Mouse (Mus musculus) hindbrain, embryonic 16.5 days (tissue): ENCODE measurements around the gene Esyt2. TPM values are rescaled to one million over a fixed set of nuclear protein-coding genes. Genes with fewer than 3 reads are reported as not detected.

Source experiments
- ATAC-seq: fragments of 200-750 bp; cut with Nextera tagmentation; 2 replicates; pipeline ENCODE4 v1.8.0; 2017; ENCODE audit warnings: moderate TSS enrichment, moderate library complexity
- H3K27ac ChIP-seq: fragments of 300-500 bp; sonication (generic); 2 replicates; pipeline ENCODE4 v1.5.1; 2014; ENCODE audit warnings: low read depth, mild to moderate bottlenecking, control low read depth, low read length, moderate library complexity
- H3K27me3 ChIP-seq: fragments of 300-500 bp; sonication (generic); replicated peaks from 2 replicates; pipeline ENCODE4 v1.6.1; 2014; ENCODE audit warnings: low read length; ENCODE audit not compliant: control insufficient read depth, insufficient read depth
- H3K36me3 ChIP-seq: fragments of 300-500 bp; sonication (generic); 2 replicates; pipeline ENCODE4 v1.6.1; 2014; ENCODE audit warnings: mild to moderate bottlenecking, low read length, moderate library complexity, mixed read lengths; ENCODE audit not compliant: control insufficient read depth, insufficient read depth
- H3K4me1 ChIP-seq: fragments of 300-500 bp; sonication (generic); 2 replicates; pipeline ENCODE4 v1.6.1; 2014; ENCODE audit warnings: low read depth, low read length; ENCODE audit not compliant: control insufficient read depth, insufficient read depth
- H3K4me2 ChIP-seq: fragments of 300-500 bp; sonication (generic); 2 replicates; pipeline ENCODE4 v1.6.1; 2014; ENCODE audit warnings: mild to moderate bottlenecking, low read length, control low read depth, moderate library complexity
- H3K4me3 ChIP-seq: fragments of 300-500 bp; sonication (generic); 2 replicates; pipeline ENCODE4 v1.5.1; 2014; ENCODE audit warnings: mild to moderate bottlenecking, low read length, control low read depth, moderate library complexity
- H3K9ac ChIP-seq: fragments of 300-500 bp; sonication (generic); 2 replicates; pipeline ENCODE4 v1.6.1; 2014; ENCODE audit warnings: low read depth, mild to moderate bottlenecking, control low read depth, low read length, moderate library complexity
- H3K9me3 ChIP-seq: fragments of 300-500 bp; sonication (generic); 2 replicates; pipeline ENCODE4 v1.6.1; 2014; ENCODE audit warnings: mild to moderate bottlenecking, low read length, moderate library complexity; ENCODE audit not compliant: control insufficient read depth
- WGBS: fragments of 180-500 bp; shearing (Covaris S2); extraction: QIAGEN DNeasy Blood & Tissue Kit; methylation state at CpG from one replicate; pipeline ENCODE4 v1.1.7; 2014; 5-methylcytosine and 5-hydroxymethylcytosine counted together
- polyA plus RNA-seq: library from polyadenylated mRNA; unstranded; fragments of >200 nt; fragmentation: Nextera tagmentation; extraction: Ambion mirVana; gene quantifications from 2 replicates; pipeline ENCODE4 v1.2.1, GENCODE M21; 2015

Esyt2 gene
- polyA plus RNA-seq, 1 experiment from 2014 or later = 10.3 TPM

GRCm38 (mm10) chr12:116255636-116256035 lies 25.4 kb upstream of the Esyt2 start:
- no peak for ATAC-seq
- no peak overlapping the region for H3K9ac ChIP-seq
- peaks cover 7% of the 10 kb centered on the region; the same call in 1 of the 2 replicates for H3K36me3 ChIP-seq
- H3K27me3 ChIP-seq = no peaks in the 10 kb centered on the region
- no peak overlapping the region for H3K27ac ChIP-seq
- WGBS = 91% methylated on average over 11 of the region's 11 CpGs
- H3K4me2 ChIP-seq = no peak overlapping the region
- no peak overlapping the region for H3K4me3 ChIP-seq
- H3K4me1 ChIP-seq = no peaks in the 10 kb centered on the region
- no peaks in the 10 kb centered on the region for H3K9me3 ChIP-seq

GRCm38 (mm10) chr12:116258321-116258720 lies 22.7 kb upstream of the Esyt2 start:
- WGBS = 83% methylated on average over 2 of the region's 2 CpGs
- no peak overlapping the region for H3K9ac ChIP-seq
- no peaks in the 10 kb centered on the region for H3K27me3 ChIP-seq
- ATAC-seq = no peak
- H3K9me3 ChIP-seq = no peaks in the 10 kb centered on the region
- no peaks in the 10 kb centered on the region; the same call in 1 of the 2 replicates for H3K4me1 ChIP-seq
- peaks cover 2% of the 10 kb centered on the region; the same call in 1 of the 2 replicates for H3K36me3 ChIP-seq
- no peak overlapping the region for H3K4me3 ChIP-seq
- no peak overlapping the region for H3K4me2 ChIP-seq
- no peak overlapping the region for H3K27ac ChIP-seq

GRCm38 (mm10) chr12:116262555-116263341 lies 18.2 kb upstream of the Esyt2 start, which contains the start of gene Wdr60:
TSS of gene Wdr60 (minus strand) at chr12:116263022.
- Histone ChIP-seq H3K27me3 (no peaks in the 10 kb centered on the region), H3K9ac (peak within 1 kb of the TSS; percentile 89), H3K36me3 (no peaks in the 10 kb centered on the region), H3K4me1 (no peaks in the 10 kb centered on the region; the same call in 1 of the 2 replicates), H3K9me3 (no peaks in the 10 kb centered on the region), H3K4me3 (peak within 1 kb of the TSS; percentile 85), H3K27ac (peak within 1 kb of the TSS; percentile 83), H3K4me2 (peak within 1 kb of the TSS; percentile 83)
- WGBS = 3% methylated on average over 47 of the region's 47 CpGs
- ATAC-seq = peak; percentile 99

- H3K9me3 ChIP-seq = no peaks in the 10 kb centered on the region
- no peaks in the 10 kb centered on the region; the same call in 1 of the 2 replicates for H3K4me1 ChIP-seq
- no peak overlapping the region for H3K4me3 ChIP-seq
- H3K4me2 ChIP-seq = no peak overlapping the region
- 90% methylated on average over 2 of the region's 2 CpGs for WGBS
- no peaks in the 10 kb centered on the region for H3K36me3 ChIP-seq
- H3K27ac ChIP-seq = no peak overlapping the region
- no peak for ATAC-seq
- no peaks in the 10 kb centered on the region for H3K27me3 ChIP-seq
- no peak overlapping the region for H3K9ac ChIP-seq
These were observed 16.2 kb upstream of the Esyt2 start for GRCm38 (mm10) chr12:116264756-116265155.

GRCm38 (mm10) chr12:116265275-116265674 lies 15.7 kb upstream of the Esyt2 start:
- 89% methylated on average over 2 of the region's 2 CpGs for WGBS

GRCm38 (mm10) chr12:116269450-116269849 lies 11.5 kb upstream of the Esyt2 start:
- Histone ChIP-seq H3K4me3 (no peak overlapping the region), H3K4me1 (no peaks in the 10 kb centered on the region), H3K27ac (no peak overlapping the region), H3K36me3 (no peaks in the 10 kb centered on the region), H3K27me3 (no peaks in the 10 kb centered on the region), H3K9ac (no peak overlapping the region), H3K4me2 (no peak overlapping the region), H3K9me3 (no peaks in the 10 kb centered on the region)
- 83% methylated on average over 5 of the region's 5 CpGs for WGBS
- ATAC-seq = no peak

More at GRCm38 (mm10) chr12:116265275-116265674, 15.7 kb upstream of the Esyt2 start:
- H3K27me3 ChIP-seq = no peaks in the 10 kb centered on the region
- no peaks in the 10 kb centered on the region for H3K9me3 ChIP-seq
- no peak overlapping the region for H3K27ac ChIP-seq
- no peak for ATAC-seq
- H3K4me3 ChIP-seq = no peak overlapping the region
- H3K4me2 ChIP-seq = no peak overlapping the region
- H3K4me1 ChIP-seq = no peaks in the 10 kb centered on the region; the same call in 1 of the 2 replicates
- H3K36me3 ChIP-seq = no peaks in the 10 kb centered on the region
- no peak overlapping the region for H3K9ac ChIP-seq

GRCm38 (mm10) chr12:116270538-116270937 lies 10.5 kb upstream of the Esyt2 start:
- WGBS = 86% methylated on average over 1 of the region's 1 CpGs

GRCm38 (mm10) chr12:116271071-116271470 lies 9.9 kb upstream of the Esyt2 start:
- Histone ChIP-seq H3K27me3 (no peaks in the 10 kb centered on the region), H3K4me2 (no peak overlapping the region), H3K4me1 (no peaks in the 10 kb centered on the region), H3K9ac (no peak overlapping the region), H3K36me3 (no peaks in the 10 kb centered on the region), H3K27ac (no peak overlapping the region), H3K9me3 (no peaks in the 10 kb centered on the region), H3K4me3 (no peak overlapping the region)
- WGBS = 94% methylated on average over 2 of the region's 2 CpGs
- ATAC-seq = no peak

More at GRCm38 (mm10) chr12:116270538-116270937, 10.5 kb upstream of the Esyt2 start:
- H3K27ac ChIP-seq = no peak overlapping the region
- H3K4me1 ChIP-seq = no peaks in the 10 kb centered on the region
- no peak overlapping the region for H3K9ac ChIP-seq
- H3K9me3 ChIP-seq = no peaks in the 10 kb centered on the region
- no peak overlapping the region for H3K4me2 ChIP-seq
- H3K4me3 ChIP-seq = no peak overlapping the region
- H3K27me3 ChIP-seq = no peaks in the 10 kb centered on the region
- H3K36me3 ChIP-seq = no peaks in the 10 kb centered on the region
- ATAC-seq = no peak

GRCm38 (mm10) chr12:116273733-116274132 lies 7.3 kb upstream of the Esyt2 start:
- Histone ChIP-seq H3K27ac (no peak overlapping the region), H3K9ac (no peak overlapping the region), H3K4me2 (no peak overlapping the region), H3K4me3 (no peak overlapping the region), H3K4me1 (no peaks in the 10 kb centered on the region), H3K27me3 (no peaks in the 10 kb centered on the region), H3K36me3 (no peaks in the 10 kb centered on the region), H3K9me3 (no peaks in the 10 kb centered on the region)
- ATAC-seq = no peak
- 63% methylated on average over 1 of the region's 1 CpGs for WGBS
